Comparison of ENCODE assay signal across 8 mouse cellular contexts in the genomic region with DNA sequence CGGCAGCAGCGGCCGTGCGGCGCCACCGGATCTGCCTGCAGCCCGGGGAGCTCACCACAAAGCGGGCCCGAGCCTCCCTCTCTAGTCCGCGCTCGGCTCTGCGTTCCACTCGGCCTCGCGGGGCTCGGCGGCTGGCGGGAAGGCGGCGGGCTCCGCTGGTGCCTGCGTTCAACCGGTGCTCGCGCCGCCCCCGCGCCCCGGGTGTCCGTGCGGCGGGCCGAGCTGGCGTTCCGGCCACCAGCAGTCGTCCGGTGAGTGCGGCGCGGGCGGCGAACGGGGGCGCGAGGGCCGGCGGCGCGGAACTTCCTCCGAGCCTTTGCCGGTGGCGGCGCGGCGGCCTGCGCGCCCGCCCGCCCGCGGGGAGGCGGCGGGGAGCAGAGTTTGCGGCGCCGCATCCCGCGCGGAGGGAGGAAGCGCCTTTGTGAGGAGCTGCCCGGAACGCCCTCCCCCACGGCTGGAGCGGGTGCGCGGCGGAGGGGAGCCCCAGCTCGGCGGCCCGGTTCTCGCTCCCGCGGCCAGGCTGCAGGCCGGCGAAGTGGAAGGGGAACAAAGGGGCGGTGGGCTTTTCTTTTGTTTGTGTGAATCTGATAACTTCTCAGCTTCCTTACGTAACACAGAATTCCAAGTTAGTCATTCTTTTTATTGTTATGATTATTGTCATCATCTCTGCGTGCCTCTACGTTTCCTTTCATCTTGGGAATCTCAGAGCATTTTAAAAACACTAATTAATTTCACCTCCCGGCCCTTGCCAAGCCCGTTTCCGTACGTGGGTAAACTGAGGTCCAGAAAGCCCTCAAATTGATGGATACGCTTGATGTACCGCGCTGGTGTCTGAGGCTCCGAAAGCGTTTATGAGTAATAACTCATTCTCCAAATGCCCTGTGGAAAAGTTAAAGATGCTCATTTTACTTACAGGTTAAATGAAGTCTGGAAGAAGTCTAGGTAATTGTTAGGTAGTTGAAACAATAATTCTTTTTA. TPM values are rescaled to one million over a fixed set of nuclear protein-coding genes. Genes with fewer than 3 reads are reported as not detected.
A peak's percentile ranks its signal among the peaks of the same experiment; 100 is the strongest.
DNase-seq lines count a peak whose midpoint lies in the region; ATAC-seq lines count a peak whose summit lies in the region.

No protein-coding gene starts in this region.

- H3K9ac ChIP-seq in embryonic facial prominence, embryonic 15.5 days, result peak overlapping the region; percentile 94
- H3K9ac ChIP-seq in liver, embryonic 15.5 days, result peak overlapping the region; percentile 97
- peak overlapping the region; percentile 99 for H3K9ac ChIP-seq in neural tube, embryonic 11.5 days (ENCODE audit: low read length)

- H3K27me3 ChIP-seq in embryonic facial prominence, embryonic 15.5 days, result no peaks in the 10 kb centered on the region
- no peaks in the 10 kb centered on the region for H3K27me3 ChIP-seq in heart, embryonic 10.5 days (ENCODE audit: insufficient read depth, poor library complexity, severe bottlenecking)
- H3K27me3 ChIP-seq in liver, embryonic 15.5 days, result peaks cover 9% of the 10 kb centered on the region; the same call in 1 of the 2 replicates
- H3K27me3 ChIP-seq in neural tube, embryonic 11.5 days (ENCODE audit: control insufficient read depth, insufficient read depth, low read length), result no peaks in the 10 kb centered on the region

- H3K4me3 ChIP-seq in embryonic facial prominence, embryonic 15.5 days (replicated peaks), result peak overlapping the region; percentile 89
- H3K4me3 ChIP-seq in heart, embryonic 10.5 days, result peak overlapping the region; percentile 95
- peak overlapping the region; percentile 94 for H3K4me3 ChIP-seq in liver, embryonic 15.5 days (replicated peaks)
- peak overlapping the region; percentile 95 for H3K4me3 ChIP-seq in neural tube, embryonic 11.5 days (ENCODE audit: low read depth, low read length)

- peak overlapping the region; percentile 99 for H3K27ac ChIP-seq in embryonic facial prominence, embryonic 15.5 days (replicated peaks)
- peak overlapping the region; percentile 99 for H3K27ac ChIP-seq in heart, embryonic 10.5 days
- H3K27ac ChIP-seq in liver, embryonic 15.5 days (replicated peaks), result peak overlapping the region; percentile 96
- H3K27ac ChIP-seq in neural tube, embryonic 11.5 days (ENCODE audit: low read depth, low read length), result peak overlapping the region; percentile 100

- no peaks in the 10 kb centered on the region for H3K9me3 ChIP-seq in embryonic facial prominence, embryonic 15.5 days (replicated peaks)
- H3K9me3 ChIP-seq in heart, embryonic 10.5 days, result no peaks in the 10 kb centered on the region
- H3K9me3 ChIP-seq in liver, embryonic 15.5 days (replicated peaks), result no peaks in the 10 kb centered on the region
- 0 out of 2 replicates have a peak, but pooled peaks cover 2% of the 10 kb centered on the region for H3K9me3 ChIP-seq in neural tube, embryonic 11.5 days (ENCODE audit: control insufficient read depth, low read length)

- peak; percentile 76 to 87 for DNase-seq in adrenal gland, postnatal 36 days
- no peak for DNase-seq in heart, embryonic 10.5 days (ENCODE audit: low spot score)
- peak; percentile 84 for DNase-seq in kidney, postnatal 10 days
- DNase-seq in neural tube, embryonic 11.5 days (ENCODE audit: low spot score), result peak; percentile 77
- peak; percentile 59 to 60 for DNase-seq in thymus, adult 18-20 months

- peak overlapping the region; percentile 55 for H3K4me2 ChIP-seq in embryonic facial prominence, embryonic 15.5 days (replicated peaks)
- H3K4me2 ChIP-seq in liver, embryonic 15.5 days, result peak overlapping the region; percentile 79
- peak overlapping the region; percentile 68 for H3K4me2 ChIP-seq in neural tube, embryonic 11.5 days (ENCODE audit: low read depth)

- no peaks in the 10 kb centered on the region for H3K36me3 ChIP-seq in embryonic facial prominence, embryonic 15.5 days
- peaks cover 4% of the 10 kb centered on the region; the same call in 1 of the 2 replicates for H3K36me3 ChIP-seq in heart, embryonic 10.5 days
- no peaks in the 10 kb centered on the region for H3K36me3 ChIP-seq in liver, embryonic 15.5 days (replicated peaks)
- H3K36me3 ChIP-seq in neural tube, embryonic 11.5 days (ENCODE audit: control insufficient read depth, insufficient read depth, low read length), result no peaks in the 10 kb centered on the region

- peaks cover 12% of the 10 kb centered on the region for H3K4me1 ChIP-seq in embryonic facial prominence, embryonic 15.5 days
- H3K4me1 ChIP-seq in heart, embryonic 10.5 days, result peaks cover 16% of the 10 kb centered on the region; the same call in 1 of the 2 replicates
- H3K4me1 ChIP-seq in liver, embryonic 15.5 days (replicated peaks), result peaks cover 18% of the 10 kb centered on the region
- H3K4me1 ChIP-seq in neural tube, embryonic 11.5 days (ENCODE audit: control insufficient read depth, insufficient read depth, low read length), result no peaks in the 10 kb centered on the region

- WGBS in embryonic facial prominence, embryonic 15.5 days, result under 1% methylated on average over 77 of the region's 99 CpGs
- 1% methylated on average over 81 of the region's 99 CpGs for WGBS in heart, embryonic 10.5 days
- WGBS in liver, embryonic 15.5 days (ENCODE audit: insufficient replicate concordance), result 1% methylated on average over 86 of the region's 99 CpGs
- WGBS in neural tube, embryonic 11.5 days, result under 1% methylated on average over 78 of the region's 99 CpGs

- peak; percentile 32 for ATAC-seq in CD4-positive, CD25-positive, alpha-beta regulatory T cell, adult 4 months
- peak; percentile 66 for ATAC-seq in embryonic facial prominence, embryonic 15.5 days (ENCODE audit: insufficient number of reproducible peaks, low FRiP score, low TSS enrichment, low read depth)
- ATAC-seq in liver, embryonic 15.5 days (ENCODE audit: insufficient read depth), result peak; percentile 75
- peak; percentile 75 for ATAC-seq in neural tube, embryonic 11.5 days (ENCODE audit: insufficient read depth, low FRiP score, low TSS enrichment)

RNA-seq across cellular contexts. Expression of a gene that starts 0.6 kb away (rescaled TPM):
- polyA plus RNA-seq in CD4-positive, CD25-positive, alpha-beta regulatory T cell, adult 4 months (2017; shearing (Covaris generic)), result 10 to 100 TPM; 72.2 to 96.4 TPM
- 10 to 100 TPM; 16.4 to 19.8 TPM for total RNA-seq in adrenal gland, postnatal 36 days (2021)
- polyA plus RNA-seq in embryonic facial prominence, embryonic 15.5 days (2015; fragmentation: Nextera tagmentation; extraction: Ambion mirVana), result 42.5 and 43.3 TPM in 2 replicates
- 26.9 and 41.5 TPM in 2 replicates for polyA plus RNA-seq in heart, embryonic 10.5 days (2016; fragmentation: Nextera tagmentation; extraction: Ambion mirVana)
- polyA plus RNA-seq in liver, embryonic 15.5 days (2015; fragmentation: Nextera tagmentation; extraction: Ambion mirVana), result 11.5 and 11.7 TPM in 2 replicates
- polyA plus RNA-seq in neural tube, embryonic 11.5 days (2014; fragmentation: Nextera tagmentation; extraction: Ambion mirVana), result 107 and 108 TPM in 2 replicates
